Mouse (Mus musculus) myocyte (in vitro differentiated cells): ENCODE results near the gene Bves.

Source experiments
- CEBPB ChIP-seq: IDR thresholded peaks from 2 replicates; pipeline ENCODE4 v1.6.1; 2011; ENCODE audit warnings: mild to moderate bottlenecking, moderate library complexity; ENCODE audit not compliant: poor library complexity, insufficient read depth, severe bottlenecking
- E2F4 ChIP-seq: IDR thresholded peaks from one replicate; pipeline ENCODE4 v1.6.1; 2011; ENCODE audit warnings: mild to moderate bottlenecking, control low read depth, moderate library complexity; ENCODE audit not compliant: insufficient read depth
- MAX ChIP-seq: IDR thresholded peaks from one replicate; pipeline ENCODE4 v1.6.1; 2011; ENCODE audit warnings: low read depth, mild to moderate bottlenecking, control low read depth
- POLR2A ChIP-seq: IDR thresholded peaks from one replicate; pipeline ENCODE4 v1.6.1; 2011; ENCODE audit warnings: low read depth, mild to moderate bottlenecking, control low read depth, moderate library complexity; ENCODE audit not compliant: insufficient read length
- TCF12 ChIP-seq: IDR thresholded peaks from one replicate; pipeline ENCODE4 v1.6.1; 2011; ENCODE audit warnings: mild to moderate bottlenecking, control low read depth; ENCODE audit not compliant: poor library complexity, insufficient read depth, severe bottlenecking
- USF1 ChIP-seq: IDR thresholded peaks from one replicate; pipeline ENCODE4 v1.6.1; 2011; ENCODE audit warnings: low read depth, mild to moderate bottlenecking, control low read depth, moderate library complexity

DNA sequence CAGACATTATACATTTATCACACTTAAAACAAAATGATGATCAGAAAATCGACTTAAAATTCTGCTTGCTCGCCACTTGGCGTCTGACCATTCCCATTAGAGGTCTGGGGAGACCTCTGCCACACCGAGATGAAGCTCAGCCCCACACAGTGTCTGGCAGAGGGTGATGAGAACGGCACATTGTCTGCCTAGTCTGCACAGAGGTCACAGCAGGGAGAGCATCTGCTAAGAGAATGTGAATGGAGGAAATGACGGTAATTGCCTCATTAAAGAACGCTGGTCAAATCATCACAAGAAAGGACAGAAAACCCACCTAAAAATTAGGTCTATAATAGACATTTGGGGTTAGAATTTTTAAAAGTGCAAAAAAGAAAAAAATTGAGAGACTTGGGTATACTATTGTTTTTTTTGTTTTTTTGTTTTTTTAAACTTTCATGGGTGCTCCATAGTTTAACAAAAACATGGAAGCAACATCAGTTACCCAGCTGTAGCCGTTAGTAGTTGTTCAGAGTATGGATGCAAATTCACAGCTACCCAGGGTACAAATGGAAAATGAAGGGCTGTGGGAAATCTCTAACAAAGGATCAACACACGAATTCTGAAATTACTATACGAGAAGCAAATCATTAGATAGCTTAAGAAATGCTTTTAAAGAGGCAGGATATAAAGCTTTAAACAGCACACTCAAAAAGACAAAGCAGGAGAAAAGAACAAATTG is 75.2 kb downstream of the Bves start:
- TF ChIP-seq POLR2A (no peak), E2F4 (no peak), CEBPB (no peak), USF1 (no peak), TCF12 (no peak), MAX (no peak)
